Mouse (Mus musculus) midbrain, embryonic 11.5 days (tissue): ENCODE results near the gene Slc16a13. TPM values are rescaled to one million over a fixed set of nuclear protein-coding genes. Genes with fewer than 3 reads are reported as not detected.

Experiments
- ATAC-seq: fragments of 200-750 bp; cut with Nextera tagmentation; 2 replicates; pipeline ENCODE4 v1.8.0; 2017; ENCODE audit warnings: moderate TSS enrichment, moderate library complexity; ENCODE audit not compliant: low FRiP score
- DNase-seq: peaks from one replicate; pipeline ENCODE4 v3.0.0; 2015; ENCODE audit warnings: low spot score; ENCODE audit errors: missing footprints
- H3K27ac ChIP-seq: fragments of 300-500 bp; sonication (generic); 2 replicates; pipeline ENCODE4 v1.5.1; 2014; ENCODE audit warnings: low read depth, low read length
- H3K27me3 ChIP-seq: fragments of 300-500 bp; sonication (generic); 2 replicates; pipeline ENCODE4 v1.6.1; 2014; ENCODE audit warnings: mild to moderate bottlenecking, low read length, moderate library complexity, mixed read lengths; ENCODE audit not compliant: control insufficient read depth, insufficient read depth
- H3K36me3 ChIP-seq: fragments of 300-500 bp; sonication (generic); 2 replicates; pipeline ENCODE4 v1.6.1; 2014; ENCODE audit warnings: mild to moderate bottlenecking, low read length, moderate library complexity, mixed read lengths; ENCODE audit not compliant: control insufficient read depth, insufficient read depth
- H3K4me1 ChIP-seq: fragments of 300-500 bp; sonication (generic); 2 replicates; pipeline ENCODE4 v1.6.1; 2014; ENCODE audit warnings: low read length; ENCODE audit not compliant: control insufficient read depth, insufficient read depth
- H3K4me2 ChIP-seq: fragments of 300-500 bp; sonication (generic); 2 replicates; pipeline ENCODE4 v1.6.1; 2014; ENCODE audit warnings: mild to moderate bottlenecking, moderate library complexity
- H3K4me3 ChIP-seq: fragments of 300-500 bp; sonication (generic); 2 replicates; pipeline ENCODE4 v1.5.1; 2014; ENCODE audit warnings: low read depth, low read length
- H3K9ac ChIP-seq: fragments of 300-500 bp; sonication (generic); 2 replicates; pipeline ENCODE4 v1.6.1; 2014; ENCODE audit warnings: low read length
- H3K9me3 ChIP-seq: fragments of 300-500 bp; sonication (generic); 2 replicates; pipeline ENCODE4 v1.6.1; 2016; ENCODE audit warnings: low read length; ENCODE audit not compliant: control insufficient read depth
- WGBS: fragments of 180-500 bp; shearing (Covaris S2); extraction: QIAGEN DNeasy Blood & Tissue Kit; methylation state at CpG from one replicate; pipeline ENCODE4 v1.1.7; 2014; 5-methylcytosine and 5-hydroxymethylcytosine counted together
- polyA plus RNA-seq: library from polyadenylated mRNA; unstranded; fragments of >200 nt; fragmentation: Nextera tagmentation; extraction: Ambion mirVana; gene quantifications from 2 replicates; pipeline ENCODE4 v1.2.1, GENCODE M21; 2014

The Slc16a13 gene
- polyA plus RNA-seq, 1 experiment from 2014 or later, result 15.8 TPM

DNA sequence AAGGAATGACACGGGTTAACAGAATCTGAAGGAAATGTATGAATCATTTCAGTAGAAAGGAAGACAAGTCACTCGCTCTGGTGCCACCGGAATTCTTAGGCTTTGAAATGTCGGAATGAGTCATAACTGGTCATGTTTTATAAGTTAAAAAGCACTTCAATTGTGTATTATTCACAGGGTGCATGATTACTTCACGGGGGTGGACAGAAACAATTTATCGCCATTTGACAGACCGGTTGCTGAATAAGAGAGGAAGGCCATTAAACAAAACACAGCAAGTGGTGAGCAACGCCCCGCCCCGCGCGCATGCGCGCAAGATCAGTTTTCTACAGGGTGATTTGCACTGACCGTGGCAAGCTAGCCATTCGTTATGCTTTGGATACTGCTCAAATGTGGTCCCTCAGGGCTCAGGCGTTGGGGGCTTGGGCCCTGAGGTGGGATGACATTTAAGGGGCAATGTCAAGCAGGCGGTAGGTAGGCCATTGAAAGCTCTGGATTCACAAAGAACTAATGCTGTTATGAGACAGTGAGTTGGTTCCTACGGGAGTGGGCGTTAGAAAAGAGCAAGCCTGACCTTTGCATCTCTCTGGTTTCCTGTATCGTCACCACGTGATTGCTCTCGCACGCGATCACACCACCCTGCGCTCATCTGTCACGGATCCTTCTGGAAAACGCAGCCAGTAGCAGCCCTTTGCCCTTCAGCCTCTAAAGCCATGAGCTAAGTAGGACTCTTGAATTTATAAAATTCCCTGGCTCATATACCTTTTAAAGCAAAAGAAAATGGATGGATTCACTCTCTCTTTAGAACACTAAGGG lies 31.3 kb downstream of the Slc16a13 start:
- 93% methylated on average over 28 of the region's 28 CpGs for WGBS
- DNase-seq (peak; percentile 33), ATAC-seq (no peak)

DNA sequence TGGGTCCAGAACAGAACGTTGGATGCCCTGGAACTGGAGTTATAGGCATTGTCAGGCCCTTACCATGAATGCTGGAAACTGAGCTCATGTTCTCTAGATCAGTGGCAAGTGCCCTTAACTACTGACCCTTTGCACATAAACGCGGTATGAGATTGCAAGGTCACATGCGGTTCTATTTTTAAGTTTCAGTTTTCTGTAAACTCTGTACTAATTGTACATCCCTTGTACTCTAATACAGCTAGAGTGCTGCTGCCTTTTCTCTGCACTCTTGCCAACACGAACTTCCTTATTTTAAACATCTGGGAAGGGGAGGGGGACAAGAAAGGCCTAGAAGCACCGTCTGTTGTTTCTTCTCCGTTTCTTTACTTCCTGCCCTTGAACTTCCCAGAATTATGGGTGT lies 35.7 kb downstream of the Slc16a13 start:
- Histone ChIP-seq H3K4me2 (no peak overlapping the region), H3K36me3 (no peaks in the 10 kb centered on the region), H3K9ac (no peak overlapping the region), H3K27ac (no peak overlapping the region), H3K27me3 (no peaks in the 10 kb centered on the region), H3K9me3 (no peaks in the 10 kb centered on the region), H3K4me1 (no peaks in the 10 kb centered on the region), H3K4me3 (no peak overlapping the region)
- no peak for ATAC-seq
- 82% methylated on average over 7 of the region's 7 CpGs for WGBS
- peak; percentile 73 for DNase-seq

More for the DNA sequence above, 31.3 kb downstream of the Slc16a13 start:
- no peaks in the 10 kb centered on the region for H3K9me3 ChIP-seq
- H3K9ac ChIP-seq, result no peak overlapping the region
- no peaks in the 10 kb centered on the region for H3K27me3 ChIP-seq
- no peak overlapping the region for H3K27ac ChIP-seq
- H3K4me3 ChIP-seq, result no peak overlapping the region
- H3K4me1 ChIP-seq, result no peaks in the 10 kb centered on the region
- no peaks in the 10 kb centered on the region for H3K36me3 ChIP-seq
- H3K4me2 ChIP-seq, result no peak overlapping the region

DNA sequence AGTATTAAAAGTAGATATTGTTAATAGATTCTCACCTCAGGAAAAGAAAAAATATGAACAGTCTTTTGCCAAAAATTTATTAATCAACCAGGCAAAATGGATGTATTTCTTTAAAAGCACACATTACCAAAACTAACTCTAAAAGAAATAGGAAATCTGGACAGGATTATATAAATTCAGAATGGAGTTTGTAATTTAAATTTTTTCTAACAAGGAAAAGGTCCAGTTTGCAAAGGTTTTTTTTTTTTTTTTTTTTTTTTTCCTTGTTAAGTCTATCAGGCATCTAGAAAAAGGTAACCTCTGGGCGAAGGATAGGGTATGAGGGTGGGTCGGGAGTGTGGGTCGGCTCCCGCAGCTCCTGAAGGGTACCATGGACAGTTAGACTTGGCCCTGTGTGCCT lies 40.4 kb downstream of the Slc16a13 start:
- DNase-seq (peak; percentile 41), ATAC-seq (no peak)
- Histone ChIP-seq H3K36me3 (no peaks in the 10 kb centered on the region), H3K27me3 (no peaks in the 10 kb centered on the region), H3K9ac (no peak overlapping the region), H3K4me1 (no peaks in the 10 kb centered on the region), H3K4me3 (no peak overlapping the region), H3K9me3 (no peaks in the 10 kb centered on the region), H3K4me2 (no peak overlapping the region), H3K27ac (no peak overlapping the region)
- WGBS, result 91% methylated on average over 4 of the region's 4 CpGs

DNA sequence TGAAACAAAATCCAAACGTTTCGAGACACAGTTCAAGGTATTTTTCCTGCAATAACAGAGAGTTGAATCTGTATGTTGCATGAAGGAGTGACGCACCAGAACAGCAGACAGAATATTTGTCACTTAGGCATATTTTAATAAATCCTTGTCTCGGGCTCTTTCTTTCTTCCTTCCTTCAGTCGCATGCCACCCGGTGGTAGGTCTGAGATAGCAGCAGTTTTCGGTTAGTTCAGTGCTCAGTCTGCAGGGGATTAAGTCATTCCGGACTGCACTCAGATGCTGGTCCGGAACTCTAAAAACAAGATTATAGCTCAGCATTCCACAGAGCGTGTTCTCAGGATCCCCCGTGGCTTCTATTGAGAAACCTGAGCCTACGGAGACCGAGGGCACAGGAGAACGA lies 41.5 kb downstream of the Slc16a13 start:
- Histone ChIP-seq H3K4me2 (no peak overlapping the region), H3K27ac (no peak overlapping the region), H3K9me3 (no peaks in the 10 kb centered on the region), H3K4me3 (no peak overlapping the region), H3K4me1 (no peaks in the 10 kb centered on the region), H3K9ac (no peak overlapping the region), H3K36me3 (no peaks in the 10 kb centered on the region), H3K27me3 (no peaks in the 10 kb centered on the region)
- 30% methylated on average over 14 of the region's 14 CpGs for WGBS
- peak; percentile 86 for DNase-seq
- no peak for ATAC-seq

DNA sequence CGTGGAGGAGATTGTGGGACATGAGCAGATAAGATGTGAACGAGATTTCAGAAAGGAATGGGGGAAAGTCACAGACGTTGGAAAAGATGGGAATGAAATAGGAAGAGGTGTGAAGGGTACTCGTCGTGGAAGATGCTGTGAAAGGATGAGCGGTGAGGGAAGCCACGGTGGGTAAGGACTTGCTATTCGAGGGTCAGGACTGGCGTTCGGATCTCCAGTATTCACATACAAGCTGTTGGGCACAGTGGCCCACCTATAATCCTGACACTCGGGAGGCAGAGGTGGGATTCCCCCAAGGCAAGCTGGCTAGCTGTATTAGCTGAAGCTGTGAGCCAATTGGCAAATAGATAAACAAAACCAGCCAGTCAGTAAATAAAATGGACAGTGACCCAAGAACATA lies 42.1 kb downstream of the Slc16a13 start:
- no peak overlapping the region for H3K4me3 ChIP-seq
- no peaks in the 10 kb centered on the region for H3K4me1 ChIP-seq
- WGBS, result 82% methylated on average over 11 of the region's 11 CpGs
- DNase-seq, result peak; percentile 54
- H3K9me3 ChIP-seq, result no peaks in the 10 kb centered on the region
- H3K36me3 ChIP-seq, result no peaks in the 10 kb centered on the region
- no peaks in the 10 kb centered on the region for H3K27me3 ChIP-seq
- H3K4me2 ChIP-seq, result no peak overlapping the region
- H3K9ac ChIP-seq, result no peak overlapping the region
- no peak overlapping the region for H3K27ac ChIP-seq
- ATAC-seq, result no peak

GRCm38 (mm10) chr11:70178311-70178710 lies 42.6 kb downstream of the Slc16a13 start:
- H3K36me3 ChIP-seq, result no peaks in the 10 kb centered on the region
- H3K4me2 ChIP-seq, result no peak overlapping the region
- DNase-seq (no peak), ATAC-seq (no peak)
- no peaks in the 10 kb centered on the region for H3K27me3 ChIP-seq
- no peaks in the 10 kb centered on the region for H3K9me3 ChIP-seq
- WGBS, result 87% methylated on average over 11 of the region's 11 CpGs
- no peak overlapping the region for H3K27ac ChIP-seq
- H3K4me3 ChIP-seq, result no peak overlapping the region
- no peak overlapping the region for H3K9ac ChIP-seq
- no peaks in the 10 kb centered on the region for H3K4me1 ChIP-seq

GRCm38 (mm10) chr11:70177647-70178046 lies 43.2 kb downstream of the Slc16a13 start:
- H3K36me3 ChIP-seq, result no peaks in the 10 kb centered on the region
- no peak for ATAC-seq

DNA sequence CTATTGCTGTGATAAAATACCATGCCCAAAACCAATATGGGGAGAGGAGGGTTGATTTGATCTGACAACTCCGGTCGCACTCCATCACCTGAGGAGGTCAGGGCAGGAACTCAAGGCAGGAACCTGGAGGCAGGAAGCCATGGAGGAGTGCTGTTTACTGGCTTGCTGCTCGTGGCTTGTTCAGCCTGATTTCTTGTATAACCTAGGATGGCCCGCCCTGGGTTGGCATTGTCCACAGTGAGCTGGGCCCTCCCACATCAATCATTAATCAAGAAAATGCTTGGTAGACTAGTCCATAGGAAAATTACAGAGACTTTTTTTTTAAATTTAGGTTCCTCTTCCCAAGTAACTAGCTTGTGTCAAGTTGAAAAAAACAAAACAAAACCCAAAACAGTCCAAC lies 46.4 kb downstream of the Slc16a13 start:
- H3K9me3 ChIP-seq, result no peaks in the 10 kb centered on the region
- H3K4me3 ChIP-seq, result no peak overlapping the region
- ATAC-seq (no peak), DNase-seq (no peak)
- no peaks in the 10 kb centered on the region for H3K36me3 ChIP-seq
- no peaks in the 10 kb centered on the region for H3K4me1 ChIP-seq
- no peak overlapping the region for H3K27ac ChIP-seq
- 76% methylated on average over 4 of the region's 4 CpGs for WGBS
- no peak overlapping the region for H3K4me2 ChIP-seq
- H3K9ac ChIP-seq, result no peak overlapping the region
- no peaks in the 10 kb centered on the region for H3K27me3 ChIP-seq

More at GRCm38 (mm10) chr11:70177647-70178046, 43.2 kb downstream of the Slc16a13 start:
- Histone ChIP-seq H3K4me2 (no peak overlapping the region), H3K9me3 (no peaks in the 10 kb centered on the region), H3K27ac (no peak overlapping the region), H3K4me3 (no peak overlapping the region), H3K27me3 (no peaks in the 10 kb centered on the region), H3K9ac (no peak overlapping the region), H3K4me1 (no peaks in the 10 kb centered on the region)
- WGBS, result 68% methylated on average over 8 of the region's 8 CpGs
- DNase-seq, result peak; percentile 84

DNA sequence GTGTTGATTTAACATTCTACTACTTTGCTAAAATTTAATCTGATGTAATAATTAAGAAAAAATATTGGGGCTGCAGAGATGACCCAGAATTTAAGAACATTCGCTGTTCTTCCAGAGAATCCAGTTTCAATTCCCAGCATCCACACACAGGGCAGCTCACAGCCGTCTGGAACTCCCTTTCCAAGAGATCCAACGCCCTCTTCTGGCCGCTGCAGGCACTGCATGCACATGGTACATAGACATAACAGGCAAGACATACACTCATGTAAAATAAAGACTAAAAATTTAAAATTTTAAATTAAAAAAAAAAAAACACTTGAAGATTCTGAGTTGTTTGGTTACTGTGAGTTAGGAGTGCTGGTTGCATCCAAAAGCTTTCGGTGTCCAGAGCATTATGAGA lies 48.6 kb downstream of the Slc16a13 start:
- H3K4me2 ChIP-seq, result no peak overlapping the region
- WGBS, result 50% methylated on average over 5 of the region's 5 CpGs
- H3K27me3 ChIP-seq, result no peaks in the 10 kb centered on the region
- DNase-seq (peak; percentile 67), ATAC-seq (no peak)
- no peaks in the 10 kb centered on the region for H3K4me1 ChIP-seq
- H3K36me3 ChIP-seq, result no peaks in the 10 kb centered on the region
- H3K27ac ChIP-seq, result no peak overlapping the region
- no peak overlapping the region for H3K4me3 ChIP-seq
- no peaks in the 10 kb centered on the region for H3K9me3 ChIP-seq
- H3K9ac ChIP-seq, result no peak overlapping the region
